In the genomic region with DNA sequence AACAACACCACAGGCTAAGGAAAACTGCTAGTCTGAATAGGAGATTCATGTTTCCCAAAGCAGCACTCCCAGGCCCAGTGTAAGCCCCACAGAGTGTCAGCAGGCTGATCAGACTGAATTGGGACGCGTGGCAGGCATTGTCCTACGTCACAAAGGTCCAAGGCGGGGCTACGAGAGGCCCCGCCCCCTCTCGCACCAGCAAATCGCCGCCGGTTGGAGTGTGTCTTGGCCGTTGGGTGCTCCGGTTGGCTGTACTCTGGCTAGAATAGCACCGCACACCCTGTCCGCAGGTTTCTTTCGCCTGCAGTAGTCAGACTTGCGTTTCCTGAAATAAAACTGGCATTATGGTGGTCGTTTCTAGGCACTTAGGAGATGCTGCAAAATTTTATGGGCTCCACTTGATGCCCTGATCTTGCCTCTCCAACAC, we compare ENCODE assay signal across 8 mouse cellular contexts. TPM values are rescaled to one million over a fixed set of nuclear protein-coding genes. Genes with fewer than 3 reads are reported as not detected.
DNase-seq lines count a peak whose midpoint lies in the region; ATAC-seq lines count a peak whose summit lies in the region.

A gene (minus strand): TSS at position 151 of the 427 bp plus-strand sequence.

- peaks cover 9% of the 10 kb centered on the region for H3K4me1 ChIP-seq in intestine, embryonic 14.5 days (replicated peaks; ENCODE audit: control insufficient read depth, insufficient read depth, low read length)

- intact Hi-C loops in left cerebral cortex, postnatal 14 days (cut with DNase I), result no loop called here

- H3K27ac ChIP-seq in intestine, embryonic 14.5 days (ENCODE audit: low read depth), result peak within 1 kb of the TSS; percentile 82

- H3K4me3 ChIP-seq in intestine, embryonic 14.5 days (ENCODE audit: low read depth, low read length), result peak within 1 kb of the TSS; percentile 55

- H3K9ac ChIP-seq in intestine, embryonic 14.5 days (ENCODE audit: low read length), result peak within 1 kb of the TSS; percentile 67

- WGBS in intestine, embryonic 14.5 days, result under 1% methylated on average over 17 of the region's 17 CpGs

- ATAC-seq in intestine, embryonic 14.5 days (replicated peaks; ENCODE audit: low FRiP score, low TSS enrichment, low read depth), result peak; percentile 89
- peak; percentile 93 for ATAC-seq in megakaryocyte-erythroid progenitor cell, adult 5-6 weeks (replicated peaks; ENCODE audit: low FRiP score, low TSS enrichment, poor library complexity, severe bottlenecking)

- no peaks in the 10 kb centered on the region for H3K9me3 ChIP-seq in intestine, embryonic 14.5 days (ENCODE audit: control insufficient read depth, low read length)

- peak; percentile 94 for DNase-seq in adrenal gland, adult 2 months
- DNase-seq in embryo, embryonic 11 days, result peak; percentile 94
- peak; percentile 92 for DNase-seq in gastrocnemius, postnatal 25 days
- DNase-seq in intestine, embryonic 14.5 days (ENCODE audit: low spot score), result peak; percentile 98
- DNase-seq in left cerebral cortex, postnatal 14 days (ENCODE audit: low spot score in 2 of 2), result peak; percentile 88 to 92
- DNase-seq in right cerebral cortex, postnatal 14 days, result peak; percentile 82
- DNase-seq in urinary bladder, postnatal 25 days (ENCODE audit: low spot score), result peak; percentile 83

- H3K27me3 ChIP-seq in intestine, embryonic 14.5 days (replicated peaks; ENCODE audit: control insufficient read depth, insufficient read depth, low read length), result no peaks in the 10 kb centered on the region

- H3K36me3 ChIP-seq in intestine, embryonic 14.5 days (ENCODE audit: control insufficient read depth, insufficient read depth, low read length), result peaks cover 10% of the 10 kb centered on the region

- peak within 1 kb of the TSS; percentile 79 for H3K4me2 ChIP-seq in intestine, embryonic 14.5 days (ENCODE audit: low read length)

RNA-seq across cellular contexts. Expression of the gene that starts here (rescaled TPM):
- 10 to 100 TPM; 22.8 to 33.6 TPM for total RNA-seq in adrenal gland, adult 2 months (2021)
- 0.21 and 0.57 TPM in 2 replicates for polyA plus RNA-seq in adrenal gland, adult 2 months (2012; rRNA removed)
- 10 to 100 TPM; 10.3 to 13.7 TPM for total RNA-seq in gastrocnemius, postnatal 25 days (2021)
- polyA plus RNA-seq in intestine, embryonic 14.5 days (2014; fragmentation: Nextera tagmentation; extraction: Ambion mirVana), result 57.6 and 57.9 TPM in 2 replicates
- total RNA-seq in left cerebral cortex, postnatal 14 days (2021), result 1 to 10 TPM; 3.8 to 4.2 TPM
- 6.6 and 6.7 TPM in 2 replicates for total RNA-seq in megakaryocyte-erythroid progenitor cell, adult 5-6 weeks (2014; fragmentation: Nextera tagmentation)
- total RNA-seq in megakaryocyte-erythroid progenitor cell, adult 5-6 weeks (2017), result 8.6 and 13.0 TPM in 2 replicates

Comparison
In these comparisons a context has a peak if more than half of its experiments do, and no peak if none do; other contexts are left out.
1. Peak in every context shown above with its lines: DNase-seq, ATAC-seq, H3K4me3 ChIP-seq and H3K27ac ChIP-seq.
2. RNA of the gene that starts here (polyA plus RNA-seq): 57.6 to 57.9 TPM in intestine, embryonic 14.5 days; 0.21 to 0.57 TPM in adrenal gland, adult 2 months; every median in the first group is over 10 times any median in the second.